Mouse (Mus musculus): ENCODE measurements around the gene Sfr1. TPM values are rescaled to one million over a fixed set of nuclear protein-coding genes. Genes with fewer than 3 reads are reported as not detected.

Sfr1 gene
- polyA plus RNA-seq, 1 experiment from 2014 or later: 228 TPM

GRCm38 (mm10) chr19:47705080-47705771 is 26.3 kb upstream of the Sfr1 start:
- H3K9ac ChIP-seq (replicated peaks; ENCODE audit: low read length): no peak overlapping the region
- no peak overlapping the region for H3K27ac ChIP-seq (ENCODE audit: low read length)
- H3K4me2 ChIP-seq (replicated peaks; ENCODE audit: low read depth, low read length): no peak overlapping the region
- H3K36me3 ChIP-seq (ENCODE audit: insufficient read depth, low read length): no peaks in the 10 kb centered on the region
- H3K4me3 ChIP-seq (ENCODE audit: low read length): no peak overlapping the region
- WGBS: 67% methylated on average over 13 of the region's 13 CpGs
- no peaks in the 10 kb centered on the region for H3K9me3 ChIP-seq (ENCODE audit: low read length)
- H3K27me3 ChIP-seq (ENCODE audit: insufficient read depth, low read length): no peaks in the 10 kb centered on the region
- no peak for ATAC-seq (ENCODE audit: low FRiP score, low TSS enrichment)
- H3K4me1 ChIP-seq (ENCODE audit: insufficient read depth, low read length): 0 out of 2 replicates have a peak, but pooled peaks cover under 1% of the 10 kb centered on the region

GRCm38 (mm10) chr19:47705772-47706309 is 25.6 kb upstream of the Sfr1 start:
- H3K36me3 ChIP-seq (ENCODE audit: insufficient read depth, low read length): no peaks in the 10 kb centered on the region
- H3K27me3 ChIP-seq (ENCODE audit: insufficient read depth, low read length): no peaks in the 10 kb centered on the region
- H3K9me3 ChIP-seq (ENCODE audit: low read length): no peaks in the 10 kb centered on the region
- H3K4me3 ChIP-seq (ENCODE audit: low read length): no peak overlapping the region
- H3K27ac ChIP-seq (ENCODE audit: low read length): no peak overlapping the region
- no peak overlapping the region for H3K4me2 ChIP-seq (replicated peaks; ENCODE audit: low read depth, low read length)
- 89% methylated on average over 8 of the region's 8 CpGs for WGBS
- no peak overlapping the region for H3K9ac ChIP-seq (replicated peaks; ENCODE audit: low read length)
- ATAC-seq (ENCODE audit: low FRiP score, low TSS enrichment): no peak
- H3K4me1 ChIP-seq (ENCODE audit: insufficient read depth, low read length): no peaks in the 10 kb centered on the region

GRCm38 (mm10) chr19:47710376-47710775 is 21.1 kb upstream of the Sfr1 start:
- no peaks in the 10 kb centered on the region for H3K9me3 ChIP-seq (ENCODE audit: low read length)
- no peaks in the 10 kb centered on the region for H3K4me1 ChIP-seq (ENCODE audit: insufficient read depth, low read length)
- H3K36me3 ChIP-seq (ENCODE audit: insufficient read depth, low read length): no peaks in the 10 kb centered on the region
- H3K4me2 ChIP-seq (replicated peaks; ENCODE audit: low read depth, low read length): no peak overlapping the region
- H3K27me3 ChIP-seq (ENCODE audit: insufficient read depth, low read length): no peaks in the 10 kb centered on the region
- H3K4me3 ChIP-seq (ENCODE audit: low read length): no peak overlapping the region
- ATAC-seq (ENCODE audit: low FRiP score, low TSS enrichment): no peak
- no peak overlapping the region for H3K9ac ChIP-seq (replicated peaks; ENCODE audit: low read length)
- H3K27ac ChIP-seq (ENCODE audit: low read length): no peak overlapping the region
- 77% methylated on average over 4 of the region's 4 CpGs for WGBS

- WGBS: 75% methylated on average over 9 of the region's 9 CpGs
- no peak for ATAC-seq (ENCODE audit: low FRiP score, low TSS enrichment)
- no peak overlapping the region for H3K27ac ChIP-seq (ENCODE audit: low read length)
Observed at GRCm38 (mm10) chr19:47713457-47713856, 18.0 kb upstream of the Sfr1 start.

GRCm38 (mm10) chr19:47716144-47716543 is 15.3 kb upstream of the Sfr1 start:
- Histone ChIP-seq H3K4me2 (replicated peaks; ENCODE audit: low read depth, low read length) (no peak overlapping the region), H3K27me3 (ENCODE audit: insufficient read depth, low read length) (no peaks in the 10 kb centered on the region), H3K9me3 (ENCODE audit: low read length) (peaks cover 2% of the 10 kb centered on the region; the same call in 1 of the 2 replicates), H3K9ac (replicated peaks; ENCODE audit: low read length) (no peak overlapping the region), H3K4me3 (ENCODE audit: low read length) (no peak overlapping the region), H3K4me1 (ENCODE audit: insufficient read depth, low read length) (no peaks in the 10 kb centered on the region), H3K36me3 (ENCODE audit: insufficient read depth, low read length) (no peaks in the 10 kb centered on the region), H3K27ac (ENCODE audit: low read length) (no peak overlapping the region)
- 62% methylated on average over 2 of the region's 2 CpGs for WGBS
- no peak for ATAC-seq (ENCODE audit: low FRiP score, low TSS enrichment)

More at GRCm38 (mm10) chr19:47713457-47713856, 18.0 kb upstream of the Sfr1 start:
- Histone ChIP-seq H3K4me1 (ENCODE audit: insufficient read depth, low read length) (no peaks in the 10 kb centered on the region), H3K36me3 (ENCODE audit: insufficient read depth, low read length) (no peaks in the 10 kb centered on the region), H3K9me3 (ENCODE audit: low read length) (peaks cover 2% of the 10 kb centered on the region; the same call in 1 of the 2 replicates), H3K9ac (replicated peaks; ENCODE audit: low read length) (no peak overlapping the region), H3K4me3 (ENCODE audit: low read length) (no peak overlapping the region), H3K4me2 (replicated peaks; ENCODE audit: low read depth, low read length) (no peak overlapping the region), H3K27me3 (ENCODE audit: insufficient read depth, low read length) (no peaks in the 10 kb centered on the region)

GRCm38 (mm10) chr19:47719147-47719546 is 12.3 kb upstream of the Sfr1 start:
- Histone ChIP-seq H3K27me3 (ENCODE audit: insufficient read depth, low read length) (no peaks in the 10 kb centered on the region), H3K4me1 (ENCODE audit: insufficient read depth, low read length) (no peaks in the 10 kb centered on the region), H3K4me2 (replicated peaks; ENCODE audit: low read depth, low read length) (no peak overlapping the region), H3K4me3 (ENCODE audit: low read length) (no peak overlapping the region), H3K9ac (replicated peaks; ENCODE audit: low read length) (no peak overlapping the region), H3K36me3 (ENCODE audit: insufficient read depth, low read length) (no peaks in the 10 kb centered on the region), H3K27ac (ENCODE audit: low read length) (no peak overlapping the region), H3K9me3 (ENCODE audit: low read length) (peaks cover 2% of the 10 kb centered on the region; the same call in 1 of the 2 replicates)
- no peak for ATAC-seq (ENCODE audit: low FRiP score, low TSS enrichment)
- 85% methylated on average over 3 of the region's 3 CpGs for WGBS

GRCm38 (mm10) chr19:47722471-47722870 is 9.0 kb upstream of the Sfr1 start:
- no peak overlapping the region for H3K4me3 ChIP-seq (ENCODE audit: low read length)
- no peaks in the 10 kb centered on the region for H3K4me1 ChIP-seq (ENCODE audit: insufficient read depth, low read length)
- no peak overlapping the region for H3K4me2 ChIP-seq (replicated peaks; ENCODE audit: low read depth, low read length)
- H3K9me3 ChIP-seq (ENCODE audit: low read length): no peaks in the 10 kb centered on the region
- no peaks in the 10 kb centered on the region for H3K27me3 ChIP-seq (ENCODE audit: insufficient read depth, low read length)
- no peak overlapping the region for H3K27ac ChIP-seq (ENCODE audit: low read length)
- ATAC-seq (ENCODE audit: low FRiP score, low TSS enrichment): no peak
- no peaks in the 10 kb centered on the region for H3K36me3 ChIP-seq (ENCODE audit: insufficient read depth, low read length)
- WGBS: 25% methylated on average over 6 of the region's 6 CpGs
- no peak overlapping the region for H3K9ac ChIP-seq (replicated peaks; ENCODE audit: low read length)

- Histone ChIP-seq H3K36me3 (ENCODE audit: insufficient read depth, low read length) (no peaks in the 10 kb centered on the region), H3K27ac (ENCODE audit: low read length) (no peak overlapping the region), H3K27me3 (ENCODE audit: insufficient read depth, low read length) (no peaks in the 10 kb centered on the region), H3K4me2 (replicated peaks; ENCODE audit: low read depth, low read length) (no peak overlapping the region), H3K9ac (replicated peaks; ENCODE audit: low read length) (no peak overlapping the region), H3K4me1 (ENCODE audit: insufficient read depth, low read length) (peaks cover 2% of the 10 kb centered on the region), H3K9me3 (ENCODE audit: low read length) (no peaks in the 10 kb centered on the region), H3K4me3 (ENCODE audit: low read length) (no peak overlapping the region)
- WGBS: 73% methylated on average over 4 of the region's 4 CpGs
- no peak for ATAC-seq (ENCODE audit: low FRiP score, low TSS enrichment)
Observed at GRCm38 (mm10) chr19:47724903-47725302, 6.6 kb upstream of the Sfr1 start.

GRCm38 (mm10) chr19:47725643-47726140 is 5.8 kb upstream of the Sfr1 start:
- Histone ChIP-seq H3K27ac (ENCODE audit: low read length) (no peak overlapping the region), H3K36me3 (ENCODE audit: insufficient read depth, low read length) (no peaks in the 10 kb centered on the region), H3K9ac (replicated peaks; ENCODE audit: low read length) (no peak overlapping the region), H3K4me2 (replicated peaks; ENCODE audit: low read depth, low read length) (no peak overlapping the region), H3K27me3 (ENCODE audit: insufficient read depth, low read length) (no peaks in the 10 kb centered on the region), H3K4me3 (ENCODE audit: low read length) (no peak overlapping the region), H3K9me3 (ENCODE audit: low read length) (no peaks in the 10 kb centered on the region), H3K4me1 (ENCODE audit: insufficient read depth, low read length) (peaks cover 8% of the 10 kb centered on the region)
- ATAC-seq (ENCODE audit: low FRiP score, low TSS enrichment): no peak
- WGBS: 63% methylated on average over 7 of the region's 7 CpGs

GRCm38 (mm10) chr19:47730691-47731070 is 801 bp upstream of the Sfr1 start:
- Histone ChIP-seq H3K4me2 (replicated peaks; ENCODE audit: low read depth, low read length) (peak overlapping the region; percentile 86), H3K27ac (ENCODE audit: low read length) (peak overlapping the region; percentile 97), H3K9ac (replicated peaks; ENCODE audit: low read length) (peak overlapping the region; percentile 79), H3K4me3 (ENCODE audit: low read length) (peak overlapping the region; percentile 63), H3K9me3 (ENCODE audit: low read length) (no peaks in the 10 kb centered on the region), H3K36me3 (ENCODE audit: insufficient read depth, low read length) (peaks cover 24% of the 10 kb centered on the region), H3K27me3 (ENCODE audit: insufficient read depth, low read length) (no peaks in the 10 kb centered on the region), H3K4me1 (ENCODE audit: insufficient read depth, low read length) (peaks cover 12% of the 10 kb centered on the region)
- WGBS: 0% methylated on average over 12 of the region's 12 CpGs
- ATAC-seq (ENCODE audit: low FRiP score, low TSS enrichment): peak; percentile 75

Measured in kidney, embryonic 16.5 days (tissue).